Mouse (Mus musculus) forelimb bud, embryonic 11.5 days (tissue): ENCODE results near the gene Atp5c1.
A peak's percentile ranks its signal among the peaks of the same experiment; 100 is the strongest.

Experiments
- DNase-seq: peaks from one replicate; pipeline ENCODE4 v3.0.0-alpha.2; 2012; ENCODE audit warnings: low read depth, low spot score

Gene Atp5c1

GRCm38 (mm10) chr2:10080310-10081010 is at the start of gene Atp5c1, which contains the start of gene Kin:
Gene Atp5c1 (minus strand): TSS chr2:10080510.
Gene Kin (plus strand): TSS chr2:10080593.
- peak; percentile 97 for DNase-seq

GRCm38 (mm10) chr2:10128571-10128970 is 48.3 kb upstream of the Atp5c1 start:
- no peak for DNase-seq

- DNase-seq: no peak
Measured at GRCm38 (mm10) chr2:10127471-10127870, 47.2 kb upstream of the Atp5c1 start.

GRCm38 (mm10) chr2:10126122-10126521 is 45.8 kb upstream of the Atp5c1 start:
- DNase-seq: no peak

- DNase-seq: no peak
Measured at GRCm38 (mm10) chr2:10121826-10122225, 41.5 kb upstream of the Atp5c1 start.

GRCm38 (mm10) chr2:10119276-10119675 is 39.0 kb upstream of the Atp5c1 start:
- DNase-seq: no peak

GRCm38 (mm10) chr2:10118751-10119150 is 38.4 kb upstream of the Atp5c1 start:
- no peak for DNase-seq

- no peak for DNase-seq
Measured at GRCm38 (mm10) chr2:10108535-10109189, 28.4 kb upstream of the Atp5c1 start.

GRCm38 (mm10) chr2:10101180-10101579 is 20.9 kb upstream of the Atp5c1 start:
- peak; percentile 31 for DNase-seq

- DNase-seq: no peak
Measured at GRCm38 (mm10) chr2:10100471-10100870, 20.2 kb upstream of the Atp5c1 start.

GRCm38 (mm10) chr2:10098598-10099215 is 18.4 kb upstream of the Atp5c1 start:
- peak; percentile 60 for DNase-seq

GRCm38 (mm10) chr2:10094327-10095100 is 14.2 kb upstream of the Atp5c1 start:
- no peak for DNase-seq

- DNase-seq: no peak
Measured at GRCm38 (mm10) chr2:10087256-10087850, 7.0 kb upstream of the Atp5c1 start.

- DNase-seq: no peak
Measured at GRCm38 (mm10) chr2:10082737-10083136, 2.4 kb upstream of the Atp5c1 start.

- no peak for DNase-seq
Measured at GRCm38 (mm10) chr2:10081453-10082080, 1.3 kb upstream of the Atp5c1 start.

- no peak for DNase-seq
Measured at GRCm38 (mm10) chr2:10079745-10080309, 483 bp downstream of the Atp5c1 start.

- no peak for DNase-seq
Measured at GRCm38 (mm10) chr2:10076675-10077074, 3.6 kb downstream of the Atp5c1 start.

- no peak for DNase-seq
Measured at GRCm38 (mm10) chr2:10074470-10074869, 5.8 kb downstream of the Atp5c1 start.

- DNase-seq: no peak
Measured at GRCm38 (mm10) chr2:10071751-10072150, 8.6 kb downstream of the Atp5c1 start.

- DNase-seq: no peak
Measured at GRCm38 (mm10) chr2:10058836-10059235, 21.5 kb downstream of the Atp5c1 start.

GRCm38 (mm10) chr2:10051996-10052395 is 28.3 kb downstream of the Atp5c1 start:
- no peak for DNase-seq
